Mouse (Mus musculus): ENCODE data around the gene Sap30.
A peak's percentile ranks its signal among the peaks of the same experiment; 100 is the strongest.

Sap30 gene

GRCm38 (mm10) chr8:57435768-57436436 lies 51.8 kb downstream of the Sap30 start:
- DNase-seq: no peak

- DNase-seq: peak; percentile 30
Observed at GRCm38 (mm10) chr8:57432802-57433201, 54.9 kb downstream of the Sap30 start.
